Mouse (Mus musculus) erythroblast, embryonic 14.5 days (primary cell): Measurements from ENCODE around the gene Sec14l1.

Source experiments
- GATA1 ChIP-seq: IDR thresholded peaks from 2 replicates; pipeline ENCODE4 v1.6.1; 2012; ENCODE audit warnings: low read length, inconsistent platforms, mixed read lengths
- TAL1 ChIP-seq: IDR thresholded peaks from 3 replicates; pipeline ENCODE4 v1.6.1; 2012; ENCODE audit warnings: low read length, inconsistent platforms, mixed read lengths

- TF ChIP-seq GATA1, result no peak
- no peak for TF ChIP-seq TAL1
These were observed 23.1 kb upstream of the Sec14l1 start for GRCm38 (mm10) chr11:117091845-117092244.
